In the genomic region with DNA sequence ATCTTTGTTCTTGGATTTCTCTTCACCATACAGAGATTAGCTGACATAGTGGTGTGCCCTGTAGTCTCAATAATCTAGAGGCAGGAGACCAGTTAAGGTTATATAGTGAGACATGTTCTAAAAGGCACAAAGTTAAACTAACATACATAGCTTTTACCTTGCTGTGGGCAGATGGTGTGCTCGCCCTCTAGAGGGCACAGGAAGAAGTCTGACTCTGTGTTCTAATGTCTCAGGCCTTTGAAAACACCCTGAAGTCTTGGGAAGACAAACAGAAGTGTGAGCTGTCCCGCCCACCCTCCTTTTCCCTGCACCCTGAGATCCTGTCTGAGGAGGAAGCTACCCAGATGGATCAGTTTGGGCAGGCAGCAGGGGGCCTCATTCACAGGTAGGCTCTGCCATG, we compare ENCODE assay signal across 11 mouse cellular contexts.
A peak's percentile ranks its signal among the peaks of the same experiment; 100 is the strongest.
DNase-seq lines count a peak whose midpoint lies in the region; ATAC-seq lines count a peak whose summit lies in the region.
"Had no signal": no experiment of that assay in that cellular context is flagged by ENCODE, and none has a peak within 500 bp of the region (broad histone marks: within the 10 kb centered on the region; RNA-seq: fewer than 3 reads in every experiment).

No protein-coding gene starts in this region.

- no peak overlapping the region for H3K4me3 ChIP-seq in intestine, embryonic 16.5 days (ENCODE audit: low read length)
- H3K4me3 ChIP-seq in intestine, embryonic 15.5 days (replicated peaks): no peak overlapping the region
- H3K4me3 ChIP-seq in midbrain, embryonic 15.5 days: no peak overlapping the region
- H3K4me3 ChIP-seq: heart, embryonic 13.5 days had no signal

- H3K9ac ChIP-seq in intestine, embryonic 16.5 days (ENCODE audit: low read depth, low read length): no peak overlapping the region
- H3K9ac ChIP-seq in intestine, embryonic 15.5 days: no peak overlapping the region
- no peak overlapping the region for H3K9ac ChIP-seq in midbrain, embryonic 15.5 days
- H3K9ac ChIP-seq: heart, embryonic 13.5 days had no signal

- no peaks in the 10 kb centered on the region for H3K4me1 ChIP-seq in intestine, embryonic 16.5 days (ENCODE audit: control insufficient read depth, insufficient read depth, low read length)
- no peaks in the 10 kb centered on the region for H3K4me1 ChIP-seq in intestine, embryonic 15.5 days (replicated peaks)
- H3K4me1 ChIP-seq in midbrain, embryonic 15.5 days: no peaks in the 10 kb centered on the region
- H3K4me1 ChIP-seq: heart, embryonic 13.5 days had no signal

- no peak overlapping the region for H3K4me2 ChIP-seq in intestine, embryonic 16.5 days (ENCODE audit: low read depth, low read length)
- H3K4me2 ChIP-seq in intestine, embryonic 15.5 days (replicated peaks): no peak overlapping the region
- H3K4me2 ChIP-seq in midbrain, embryonic 15.5 days: no peak overlapping the region
- H3K4me2 ChIP-seq: heart, embryonic 13.5 days had no signal

- DNase-seq in thymus, postnatal 25 days: peak; percentile 20
- no peak for DNase-seq in thymus, postnatal 10 days (ENCODE audit: low spot score in 2 of 2)
- peak; percentile 11 for DNase-seq in embryo, embryonic 11 days
- no peak for DNase-seq in adrenal gland, postnatal 10 days
- no peak for DNase-seq in right cerebral cortex, postnatal 10 days (ENCODE audit: low spot score in 2 of 2)
- DNase-seq: adrenal gland, adult 8-10 months had no signal

- peaks cover 25% of the 10 kb centered on the region for H3K36me3 ChIP-seq in intestine, embryonic 16.5 days (ENCODE audit: control insufficient read depth, insufficient read depth, low read length)
- H3K36me3 ChIP-seq in intestine, embryonic 15.5 days: peaks cover 53% of the 10 kb centered on the region
- H3K36me3 ChIP-seq in midbrain, embryonic 15.5 days (replicated peaks): peaks cover 31% of the 10 kb centered on the region

- WGBS in intestine, embryonic 16.5 days: 37% methylated on average over 2 of the region's 2 CpGs
- 31% methylated on average over 2 of the region's 2 CpGs for WGBS in intestine, embryonic 15.5 days
- 62% methylated on average over 2 of the region's 2 CpGs for WGBS in midbrain, embryonic 15.5 days

- no peaks in the 10 kb centered on the region for H3K27me3 ChIP-seq in intestine, embryonic 16.5 days (replicated peaks; ENCODE audit: control insufficient read depth, insufficient read depth, low read length)
- H3K27me3 ChIP-seq in intestine, embryonic 15.5 days (replicated peaks): no peaks in the 10 kb centered on the region
- no peaks in the 10 kb centered on the region for H3K27me3 ChIP-seq in midbrain, embryonic 15.5 days (replicated peaks)
- H3K27me3 ChIP-seq: heart, embryonic 13.5 days had no signal

- H3K27ac ChIP-seq in intestine, embryonic 16.5 days (ENCODE audit: low read length): no peak overlapping the region
- H3K27ac ChIP-seq in intestine, embryonic 15.5 days: no peak overlapping the region
- no peak overlapping the region for H3K27ac ChIP-seq in midbrain, embryonic 15.5 days
- H3K27ac ChIP-seq: heart, embryonic 13.5 days; macrophage had no signal

- H3K9me3 ChIP-seq in intestine, embryonic 16.5 days (ENCODE audit: control insufficient read depth, low read length): no peaks in the 10 kb centered on the region
- H3K9me3 ChIP-seq in intestine, embryonic 15.5 days: no peaks in the 10 kb centered on the region
- no peaks in the 10 kb centered on the region for H3K9me3 ChIP-seq in midbrain, embryonic 15.5 days
- H3K9me3 ChIP-seq: heart, embryonic 13.5 days had no signal

- ATAC-seq in intestine, embryonic 16.5 days: 0 out of 2 replicates have a peak, but pooled peaks have one; percentile 21
- no peak for ATAC-seq in intestine, embryonic 15.5 days
- no peak for ATAC-seq in midbrain, embryonic 15.5 days (replicated peaks)

Comparison
In these comparisons a context has a peak if more than half of its experiments do, and no peak if none do; other contexts are left out.
1. DNase-seq: peak in thymus, postnatal 25 days (single experiment) and embryo, embryonic 11 days (single experiment); none in thymus, postnatal 10 days (0 of 2), adrenal gland, postnatal 10 days (single experiment) and right cerebral cortex, postnatal 10 days (0 of 2).